Mouse (Mus musculus) limb, embryonic 10.5 days (tissue): ENCODE results near the gene Atpaf2. TPM values are rescaled to one million over a fixed set of nuclear protein-coding genes. Genes with fewer than 3 reads are reported as not detected.

Experiments used
- DNase-seq: peaks from one replicate; pipeline ENCODE4 v3.0.0-alpha.2; 2017; ENCODE audit warnings: low spot score
- H3K27ac ChIP-seq: fragments of 300-500 bp; sonication (generic); 2 replicates; pipeline ENCODE4 v1.5.1; 2016; ENCODE audit warnings: mild to moderate bottlenecking
- H3K27me3 ChIP-seq: fragments of 300-500 bp; sonication (generic); 2 replicates; pipeline ENCODE4 v1.6.1; 2016; ENCODE audit warnings: low read depth, mild to moderate bottlenecking; ENCODE audit not compliant: poor library complexity, severe bottlenecking
- H3K36me3 ChIP-seq: fragments of 300-500 bp; sonication (generic); 2 replicates; pipeline ENCODE4 v1.6.1; 2016; ENCODE audit warnings: mild to moderate bottlenecking, moderate library complexity
- H3K4me1 ChIP-seq: fragments of 300-500 bp; sonication (generic); 2 replicates; pipeline ENCODE4 v1.6.1; 2016
- H3K4me3 ChIP-seq: fragments of 300-500 bp; sonication (generic); 2 replicates; pipeline ENCODE4 v1.5.1; 2016; ENCODE audit warnings: mild to moderate bottlenecking, moderate library complexity
- H3K9me3 ChIP-seq: fragments of 300-500 bp; sonication (generic); replicated peaks from 2 replicates; pipeline ENCODE4 v1.6.1; 2016; ENCODE audit warnings: mild to moderate bottlenecking
- WGBS: fragments of 180-500 bp; shearing (Covaris S2); methylation state at CpG from one replicate; pipeline ENCODE4 v1.1.7; 2016; 5-methylcytosine and 5-hydroxymethylcytosine counted together
- polyA plus RNA-seq: library from polyadenylated mRNA; unstranded; fragments of >200 nt; fragmentation: Nextera tagmentation; extraction: Ambion mirVana; gene quantifications from 2 replicates; pipeline ENCODE4 v1.2.1, GENCODE M21; 2016

Gene Atpaf2
- polyA plus RNA-seq, 1 experiment from 2014 or later = 67.7 TPM

DNA sequence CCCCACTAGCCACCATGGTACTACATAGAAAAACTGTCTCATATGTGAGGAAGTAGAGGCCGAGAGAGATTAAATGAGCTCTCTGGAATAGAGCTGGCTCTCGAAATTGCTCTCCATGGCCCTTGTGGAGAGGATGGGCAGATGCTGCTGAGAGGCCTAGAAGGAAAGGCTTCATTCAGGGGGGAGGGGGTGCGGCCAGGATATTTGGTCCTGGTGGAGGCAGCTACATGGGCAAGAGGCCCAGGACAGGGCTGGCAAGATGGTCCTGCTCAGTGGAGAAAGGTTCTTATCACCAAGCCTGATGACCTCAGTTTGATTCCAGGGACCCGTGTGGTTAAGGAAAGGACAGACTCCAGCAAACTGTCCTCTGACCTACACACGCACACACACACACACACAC, 32.3 kb downstream of the Atpaf2 start:
- Histone ChIP-seq H3K4me1 (peaks cover 15% of the 10 kb centered on the region), H3K4me3 (no peak overlapping the region), H3K36me3 (no peaks in the 10 kb centered on the region), H3K27me3 (peaks cover 21% of the 10 kb centered on the region; the same call in 1 of the 2 replicates), H3K9me3 (no peaks in the 10 kb centered on the region), H3K27ac (no peak overlapping the region)
- WGBS = 89% methylated on average over 5 of the region's 5 CpGs
- no peak for DNase-seq

DNA sequence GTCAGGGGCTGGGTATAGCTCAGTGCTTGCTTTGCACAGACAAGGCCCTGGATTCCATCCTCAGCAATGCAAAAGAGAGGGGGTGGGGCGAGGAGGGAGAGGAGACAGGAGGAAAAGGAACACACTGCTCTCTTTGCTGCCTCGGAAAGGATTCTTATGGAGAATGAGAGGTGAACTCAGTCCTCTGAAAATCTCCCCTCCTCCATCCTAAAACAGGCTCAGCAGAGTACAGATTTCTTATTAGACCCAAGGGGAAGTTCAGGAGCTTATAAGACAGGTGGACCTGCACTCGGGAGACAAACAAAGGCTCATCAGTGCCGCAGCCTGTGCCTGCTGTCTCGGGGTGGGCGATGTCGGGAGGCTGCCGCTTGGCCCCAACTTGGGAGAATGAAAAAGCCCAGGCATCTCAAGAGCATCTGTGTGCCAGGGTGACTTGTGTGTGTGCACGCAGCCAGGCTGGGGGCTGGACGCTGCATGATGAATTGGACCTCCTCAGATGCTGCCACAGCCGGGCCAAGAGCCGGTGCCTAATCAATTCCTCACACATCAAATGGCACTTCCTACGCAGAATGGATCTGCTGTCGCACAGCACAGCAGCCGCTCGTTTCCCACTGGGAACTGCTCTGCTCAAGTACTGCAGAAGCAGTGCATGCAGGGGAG, 33.4 kb downstream of the Atpaf2 start:
- WGBS = 8% methylated on average over 16 of the region's 16 CpGs
- Histone ChIP-seq H3K27ac (peak overlapping the region; percentile 51; the same call in 1 of the 2 replicates), H3K9me3 (no peaks in the 10 kb centered on the region), H3K27me3 (peaks cover 21% of the 10 kb centered on the region; the same call in 1 of the 2 replicates), H3K4me3 (peak overlapping the region; percentile 31), H3K4me1 (peaks cover 15% of the 10 kb centered on the region), H3K36me3 (no peaks in the 10 kb centered on the region)
- DNase-seq = no peak

DNA sequence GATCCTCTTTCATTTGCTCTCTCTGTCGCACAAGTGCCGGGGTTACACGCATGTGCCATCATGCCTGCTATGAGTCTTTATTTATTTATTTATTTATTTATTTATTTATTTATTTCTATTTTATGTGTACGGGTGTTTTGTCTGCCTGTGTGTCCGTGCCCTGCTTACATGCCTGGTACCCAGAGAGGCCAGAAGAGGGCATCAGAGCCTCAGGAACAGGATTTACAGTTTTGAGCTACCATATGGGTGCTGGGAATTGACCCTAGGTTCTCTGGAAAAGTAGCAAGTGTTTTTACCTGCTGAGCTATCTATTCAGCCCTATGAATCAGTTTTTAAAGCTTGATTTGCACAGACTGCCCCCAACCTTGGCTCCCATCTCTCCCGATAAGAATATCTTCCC, 34.7 kb downstream of the Atpaf2 start:
- H3K4me3 ChIP-seq = no peak overlapping the region
- no peak for DNase-seq
- peaks cover 21% of the 10 kb centered on the region; the same call in 1 of the 2 replicates for H3K27me3 ChIP-seq
- no peaks in the 10 kb centered on the region for H3K9me3 ChIP-seq
- H3K36me3 ChIP-seq = no peaks in the 10 kb centered on the region
- H3K27ac ChIP-seq = no peak overlapping the region
- 90% methylated on average over 6 of the region's 6 CpGs for WGBS
- H3K4me1 ChIP-seq = peaks cover 15% of the 10 kb centered on the region

DNA sequence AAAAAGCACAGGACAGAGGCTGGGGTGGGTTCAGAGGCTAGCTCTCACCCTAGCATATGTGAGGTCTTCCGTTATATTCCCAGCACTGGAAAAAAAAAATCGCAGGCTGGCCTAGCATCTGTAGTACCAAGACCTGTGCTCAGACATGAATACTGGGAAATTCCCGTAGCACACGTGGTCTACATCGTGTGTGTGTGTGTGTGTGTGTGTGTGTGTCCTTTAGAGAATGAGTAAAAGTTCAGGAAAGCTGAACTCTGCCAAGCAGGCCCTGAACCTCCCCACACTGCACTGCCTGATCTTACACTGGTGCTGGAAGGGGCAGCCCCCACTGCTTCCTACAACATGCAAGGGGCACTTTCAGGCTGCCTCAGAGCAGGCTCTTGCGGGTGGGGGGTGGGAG, 43.8 kb downstream of the Atpaf2 start:
- H3K36me3 ChIP-seq = no peaks in the 10 kb centered on the region
- no peaks in the 10 kb centered on the region for H3K27me3 ChIP-seq
- WGBS = 87% methylated on average over 6 of the region's 6 CpGs
- H3K9me3 ChIP-seq = no peaks in the 10 kb centered on the region
- H3K27ac ChIP-seq = no peak overlapping the region
- H3K4me3 ChIP-seq = no peak overlapping the region
- no peak for DNase-seq
- H3K4me1 ChIP-seq = 0 out of 2 replicates have a peak, but pooled peaks cover 4% of the 10 kb centered on the region

DNA sequence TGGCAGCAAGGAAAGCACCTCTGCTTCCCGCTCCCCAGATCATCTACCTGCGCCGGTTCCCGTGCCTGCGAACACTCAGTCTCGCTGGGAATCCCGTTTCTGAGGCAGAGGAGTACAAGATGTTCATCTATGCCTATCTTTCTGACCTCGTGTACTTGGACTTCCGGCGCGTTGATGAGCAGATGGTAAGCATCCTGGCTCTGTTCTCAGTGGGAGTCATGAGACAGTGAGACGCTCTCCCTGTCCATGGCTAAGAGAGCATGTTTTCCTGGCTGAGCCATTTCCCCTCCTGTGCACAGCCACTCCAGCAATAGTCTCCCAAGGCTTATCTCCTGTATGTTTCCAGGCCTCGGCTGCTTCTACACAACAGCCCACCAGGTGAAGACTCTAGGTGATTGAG, 47.8 kb downstream of the Atpaf2 start:
- no peaks in the 10 kb centered on the region for H3K36me3 ChIP-seq
- H3K9me3 ChIP-seq = no peaks in the 10 kb centered on the region
- no peak overlapping the region for H3K4me3 ChIP-seq
- peaks cover 23% of the 10 kb centered on the region for H3K4me1 ChIP-seq
- DNase-seq = no peak
- H3K27me3 ChIP-seq = no peaks in the 10 kb centered on the region
- no peak overlapping the region for H3K27ac ChIP-seq
- WGBS = 88% methylated on average over 13 of the region's 13 CpGs

DNA sequence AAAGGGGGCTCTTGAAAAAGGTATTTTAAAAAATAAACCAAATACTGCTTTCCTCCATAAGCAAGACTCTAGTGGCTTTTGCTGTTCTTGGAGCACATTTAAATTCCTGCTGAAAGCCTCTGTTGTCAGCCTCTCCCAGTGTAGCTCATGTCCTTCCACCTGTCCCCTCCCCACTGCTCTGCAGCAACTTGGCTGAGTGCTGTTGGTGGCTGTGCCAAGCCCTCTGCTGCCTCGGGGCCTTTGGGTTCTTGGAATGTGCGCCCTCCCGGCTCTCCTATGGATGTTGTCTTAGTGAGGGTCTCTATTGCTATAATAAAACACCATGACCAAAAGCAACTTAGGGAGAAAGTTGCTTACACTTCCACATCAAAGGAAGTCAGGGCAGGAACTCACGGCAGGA, 48.8 kb downstream of the Atpaf2 start:
- Histone ChIP-seq H3K27me3 (no peaks in the 10 kb centered on the region), H3K4me1 (peaks cover 20% of the 10 kb centered on the region), H3K27ac (no peak overlapping the region), H3K9me3 (no peaks in the 10 kb centered on the region), H3K4me3 (no peak overlapping the region), H3K36me3 (no peaks in the 10 kb centered on the region)
- DNase-seq = no peak
- WGBS = 58% methylated on average over 4 of the region's 4 CpGs

DNA sequence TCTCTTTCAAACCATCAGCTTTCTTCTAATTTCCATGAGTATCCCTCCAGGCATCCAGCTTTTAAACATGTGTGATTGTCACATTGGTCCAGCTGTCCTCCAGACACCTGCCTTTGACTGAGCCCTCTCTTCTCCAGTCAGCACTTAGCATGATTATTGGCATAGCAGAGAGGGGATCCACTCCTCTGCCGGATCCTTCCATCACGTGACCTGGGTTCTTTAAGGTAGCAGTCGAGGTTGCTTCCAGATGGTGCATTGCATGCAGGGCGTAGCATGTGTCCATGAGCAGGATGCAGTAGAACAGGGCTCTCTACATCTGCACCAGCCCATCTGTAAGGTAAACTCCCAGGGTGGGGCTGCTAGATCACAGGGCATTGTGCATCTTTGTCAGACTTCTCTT, 49.3 kb downstream of the Atpaf2 start:
- Histone ChIP-seq H3K9me3 (no peaks in the 10 kb centered on the region), H3K36me3 (no peaks in the 10 kb centered on the region), H3K27me3 (no peaks in the 10 kb centered on the region), H3K4me3 (no peak overlapping the region), H3K27ac (no peak overlapping the region), H3K4me1 (peaks cover 20% of the 10 kb centered on the region)
- 73% methylated on average over 4 of the region's 4 CpGs for WGBS
- DNase-seq = no peak

DNA sequence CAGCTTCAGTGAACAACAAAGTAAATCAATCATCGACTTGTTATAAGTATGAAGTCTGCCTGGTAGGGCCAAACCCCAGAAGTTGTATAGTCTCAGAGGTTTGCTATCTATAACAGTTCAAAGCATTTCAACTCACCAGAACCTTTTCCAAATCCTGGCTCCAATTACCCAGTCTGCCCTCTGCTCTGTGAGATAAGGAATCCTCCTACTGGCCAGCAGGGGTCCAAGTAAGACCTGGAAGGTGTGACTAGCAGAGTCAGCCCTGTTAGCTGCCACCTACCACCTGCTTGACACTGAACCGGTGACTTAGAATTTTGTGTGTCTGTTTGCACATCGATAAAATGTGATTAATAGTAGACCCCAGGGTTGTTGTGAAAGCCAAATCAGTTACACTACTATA, 51.0 kb downstream of the Atpaf2 start:
- Histone ChIP-seq H3K27me3 (no peaks in the 10 kb centered on the region), H3K9me3 (no peaks in the 10 kb centered on the region), H3K36me3 (no peaks in the 10 kb centered on the region), H3K4me3 (no peak overlapping the region), H3K4me1 (peaks cover 20% of the 10 kb centered on the region), H3K27ac (no peak overlapping the region)
- 76% methylated on average over 3 of the region's 3 CpGs for WGBS
- no peak for DNase-seq

DNA sequence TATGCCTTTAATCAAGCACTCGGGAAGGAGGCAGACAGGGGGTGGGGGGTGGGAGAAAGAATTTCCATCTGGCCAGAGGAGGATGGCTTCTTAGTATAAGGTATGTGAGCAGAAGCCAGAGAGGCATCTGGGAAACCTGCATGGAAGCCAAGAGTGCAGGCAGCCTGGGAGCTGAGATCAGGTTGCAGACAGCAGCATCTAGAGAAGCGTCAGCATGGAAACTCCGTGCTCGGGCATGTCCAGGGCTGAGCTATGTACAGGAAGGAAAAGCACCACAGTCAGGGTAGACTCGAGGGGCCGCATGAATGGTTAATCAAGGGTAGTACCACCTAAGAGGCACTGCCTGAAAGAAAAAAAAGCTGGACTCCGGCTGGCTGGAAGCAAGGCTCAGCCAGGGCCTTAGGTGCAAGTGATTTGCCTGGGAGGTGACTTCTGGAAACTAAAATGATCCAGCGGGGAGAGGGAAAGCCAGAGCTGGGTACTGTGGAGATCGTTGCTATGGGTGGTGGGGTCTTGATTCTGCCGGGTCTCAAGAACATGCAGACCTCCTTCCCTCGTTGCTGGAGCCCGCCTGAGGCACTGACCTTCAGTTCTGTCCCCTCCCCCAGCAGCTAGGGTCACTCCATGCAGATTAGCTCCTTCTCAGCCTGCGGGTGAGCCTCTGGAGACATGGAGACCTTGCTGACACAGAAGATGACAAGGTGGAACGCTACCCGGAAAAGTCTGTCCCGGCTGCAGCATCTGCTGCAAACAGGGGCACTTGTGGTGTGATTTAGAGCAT, 51.8 kb downstream of the Atpaf2 start:
- no peaks in the 10 kb centered on the region for H3K27me3 ChIP-seq
- no peaks in the 10 kb centered on the region for H3K9me3 ChIP-seq
- H3K4me3 ChIP-seq = peak overlapping the region; percentile 18
- 23% methylated on average over 16 of the region's 16 CpGs for WGBS
- H3K36me3 ChIP-seq = no peaks in the 10 kb centered on the region
- peak overlapping the region; percentile 79 for H3K27ac ChIP-seq
- H3K4me1 ChIP-seq = peaks cover 20% of the 10 kb centered on the region
- DNase-seq = peak; percentile 53

DNA sequence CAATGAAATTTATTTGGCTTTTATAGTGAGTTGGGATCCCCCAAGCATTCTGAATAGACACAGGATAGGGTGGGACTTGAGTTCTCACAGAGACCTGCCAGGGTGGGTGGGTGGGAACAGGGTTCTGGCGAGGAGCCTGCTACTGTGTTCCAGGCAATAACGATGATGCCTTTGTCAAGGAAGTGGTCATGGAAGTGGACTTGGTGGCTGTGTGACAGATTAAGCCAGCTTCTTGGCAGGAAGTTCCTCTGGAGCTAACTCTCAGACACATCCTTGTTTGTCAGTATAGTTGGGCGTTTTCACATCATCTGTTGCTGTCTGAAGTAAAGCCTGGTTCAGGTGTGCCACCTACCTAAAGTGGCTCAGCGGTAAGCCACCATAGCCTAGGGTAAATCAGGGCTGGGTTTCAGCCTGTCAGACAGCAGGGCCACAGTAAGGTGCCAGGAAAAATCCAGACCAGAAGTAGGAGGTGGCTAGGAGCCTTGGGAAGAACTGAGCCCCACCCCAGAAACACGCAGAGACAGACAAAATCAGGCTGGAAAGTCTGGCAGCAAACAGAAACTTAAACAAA, 57.5 kb downstream of the Atpaf2 start:
- 82% methylated on average over 5 of the region's 5 CpGs for WGBS
- no peaks in the 10 kb centered on the region for H3K27me3 ChIP-seq
- no peak overlapping the region for H3K4me3 ChIP-seq
- H3K27ac ChIP-seq = no peak overlapping the region
- no peaks in the 10 kb centered on the region for H3K9me3 ChIP-seq
- DNase-seq = no peak
- peaks cover 3% of the 10 kb centered on the region for H3K4me1 ChIP-seq
- H3K36me3 ChIP-seq = no peaks in the 10 kb centered on the region

DNA sequence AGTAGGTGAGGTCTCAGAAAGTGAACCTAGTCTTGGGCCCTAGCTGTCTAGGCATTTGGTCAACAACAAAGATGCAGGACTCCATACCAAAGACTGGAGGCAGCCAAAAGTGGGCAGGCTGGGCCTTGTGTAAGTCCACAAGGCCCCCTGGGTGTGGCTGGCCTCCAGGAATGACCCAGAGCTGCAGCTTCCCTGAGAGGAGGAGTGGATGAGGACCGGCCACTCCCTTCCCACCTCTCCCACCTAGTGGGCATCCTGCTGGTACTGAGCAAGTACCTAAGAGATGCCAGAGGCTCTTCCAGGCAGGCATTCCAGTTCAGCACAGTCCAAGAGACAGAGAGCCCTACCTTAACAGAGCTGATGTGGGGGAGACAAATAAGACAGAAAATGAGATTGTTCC, 58.3 kb downstream of the Atpaf2 start:
- 79% methylated on average over 1 of the region's 1 CpGs for WGBS
- Histone ChIP-seq H3K4me3 (no peak overlapping the region), H3K4me1 (no peaks in the 10 kb centered on the region), H3K27ac (no peak overlapping the region), H3K9me3 (no peaks in the 10 kb centered on the region), H3K36me3 (no peaks in the 10 kb centered on the region), H3K27me3 (no peaks in the 10 kb centered on the region)
- DNase-seq = no peak

DNA sequence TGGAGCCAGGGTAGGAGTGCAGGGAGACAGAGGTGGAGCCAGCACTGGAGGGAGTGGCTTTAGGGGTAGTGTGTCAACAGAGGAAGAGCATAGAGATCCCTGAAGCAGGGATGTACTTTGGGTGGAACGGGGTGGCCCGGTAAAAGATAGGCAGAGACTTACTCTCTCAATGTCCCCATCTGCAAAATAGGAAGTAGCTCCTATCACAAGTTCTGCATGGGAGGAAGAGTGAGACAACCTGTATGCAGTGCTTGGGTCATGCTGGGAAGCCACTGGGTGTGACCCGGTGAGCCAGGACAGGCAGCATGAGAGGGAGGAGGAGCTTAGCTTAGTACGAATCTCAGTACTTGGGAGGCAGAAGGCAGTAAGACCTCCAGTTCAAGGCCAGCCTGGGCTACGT, 59.1 kb downstream of the Atpaf2 start:
- H3K36me3 ChIP-seq = no peaks in the 10 kb centered on the region
- no peak for DNase-seq
- 76% methylated on average over 5 of the region's 5 CpGs for WGBS
- H3K4me3 ChIP-seq = no peak overlapping the region
- H3K27me3 ChIP-seq = no peaks in the 10 kb centered on the region
- H3K27ac ChIP-seq = no peak overlapping the region
- H3K9me3 ChIP-seq = no peaks in the 10 kb centered on the region
- no peaks in the 10 kb centered on the region for H3K4me1 ChIP-seq

DNA sequence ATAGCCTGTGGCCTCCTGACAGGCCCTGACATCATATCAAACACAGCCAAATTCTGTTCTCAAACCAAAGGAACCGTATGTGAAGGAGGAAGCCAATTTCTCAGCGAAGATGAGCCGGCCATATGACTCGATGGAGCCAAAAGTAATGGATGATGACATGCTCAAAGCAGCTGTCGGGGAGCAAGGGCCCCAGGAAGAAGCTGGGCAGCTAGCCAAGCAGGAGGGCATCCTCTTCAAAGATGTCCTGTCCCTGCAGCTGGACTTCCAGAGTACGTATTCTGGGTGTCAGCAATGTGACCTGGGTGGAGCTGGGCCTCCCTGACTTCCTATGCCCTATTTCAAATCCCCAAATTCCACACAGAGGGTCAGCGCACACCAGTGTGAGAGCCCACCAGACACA, 59.7 kb downstream of the Atpaf2 start:
- Histone ChIP-seq H3K27ac (no peak overlapping the region), H3K4me3 (no peak overlapping the region), H3K36me3 (no peaks in the 10 kb centered on the region), H3K27me3 (no peaks in the 10 kb centered on the region), H3K4me1 (peaks cover 3% of the 10 kb centered on the region; the same call in 1 of the 2 replicates), H3K9me3 (no peaks in the 10 kb centered on the region)
- 89% methylated on average over 7 of the region's 7 CpGs for WGBS
- DNase-seq = no peak
